In the genomic region with DNA sequence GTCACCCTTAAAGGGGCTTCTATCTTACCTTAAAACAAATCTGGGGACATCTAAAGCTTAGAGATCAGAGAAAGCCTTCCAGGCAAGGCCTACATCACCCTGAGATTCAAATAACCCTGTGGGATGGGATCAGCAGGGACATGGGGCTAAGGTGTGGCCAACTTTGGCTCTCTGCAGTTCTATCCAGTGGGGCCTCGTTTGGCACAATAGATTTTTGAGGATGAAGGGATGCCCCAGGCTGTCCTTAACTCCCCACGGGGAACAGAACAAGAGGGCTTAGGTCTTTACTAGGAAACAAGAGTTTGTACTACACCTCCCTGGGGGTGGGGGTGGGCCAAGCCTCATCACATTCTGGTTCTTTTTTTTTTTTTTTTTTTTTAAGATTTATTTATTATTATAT, we compare ENCODE assay signal across 10 mouse cellular contexts. TPM values are rescaled to one million over a fixed set of nuclear protein-coding genes. Genes with fewer than 3 reads are reported as not detected.
A peak's percentile ranks its signal among the peaks of the same experiment; 100 is the strongest.
DNase-seq lines count a peak whose midpoint lies in the region; ATAC-seq and TF ChIP-seq lines count a peak whose summit lies in the region.
"Had no signal": no experiment of that assay in that cellular context is flagged by ENCODE, and none has a peak within 500 bp of the region (broad histone marks: within the 10 kb centered on the region; RNA-seq: fewer than 3 reads in every experiment).

No protein-coding gene starts in this region.

- no peaks in the 10 kb centered on the region for H3K27me3 ChIP-seq in heart, embryonic 13.5 days (replicated peaks)
- H3K27me3 ChIP-seq in lung, embryonic 14.5 days (ENCODE audit: insufficient read depth, low read length) = no peaks in the 10 kb centered on the region
- H3K27me3 ChIP-seq in embryonic facial prominence, embryonic 10.5 days (replicated peaks; ENCODE audit: low read depth, poor library complexity, severe bottlenecking) = no peaks in the 10 kb centered on the region
- H3K27me3 ChIP-seq in limb, embryonic 11.5 days (ENCODE audit: control insufficient read depth, insufficient read depth, low read length) = no peaks in the 10 kb centered on the region

- H3K4me3 ChIP-seq in heart, embryonic 13.5 days = no peak overlapping the region
- H3K4me3 ChIP-seq in lung, embryonic 14.5 days (ENCODE audit: low read depth, low read length) = no peak overlapping the region
- H3K4me3 ChIP-seq in embryonic facial prominence, embryonic 10.5 days = peak overlapping the region; percentile 42
- H3K4me3 ChIP-seq in limb, embryonic 11.5 days (ENCODE audit: low read depth, low read length) = no peak overlapping the region

- H3K4me2 ChIP-seq in heart, embryonic 13.5 days = peak overlapping the region; percentile 39; the same call in 1 of the 2 replicates
- H3K4me2 ChIP-seq in lung, embryonic 14.5 days = peak overlapping the region; percentile 34; the same call in 1 of the 2 replicates
- H3K4me2 ChIP-seq in limb, embryonic 11.5 days (ENCODE audit: low read depth, severe bottlenecking) = peak overlapping the region; percentile 34

- peak overlapping the region; percentile 70 for H3K9ac ChIP-seq in heart, embryonic 13.5 days
- H3K9ac ChIP-seq in lung, embryonic 14.5 days = no peak overlapping the region
- H3K9ac ChIP-seq in limb, embryonic 11.5 days (ENCODE audit: low read length) = peak overlapping the region; percentile 54

- peak overlapping the region; percentile 81 for H3K27ac ChIP-seq in heart, embryonic 13.5 days (replicated peaks)
- H3K27ac ChIP-seq in lung, embryonic 14.5 days (ENCODE audit: low read depth) = peak overlapping the region; percentile 73
- peak overlapping the region; percentile 94 for H3K27ac ChIP-seq in embryonic facial prominence, embryonic 10.5 days (replicated peaks)
- peak overlapping the region; percentile 97 for H3K27ac ChIP-seq in limb, embryonic 11.5 days (replicated peaks; ENCODE audit: low read depth, low read length)

- H3K4me1 ChIP-seq in heart, embryonic 13.5 days = peaks cover 56% of the 10 kb centered on the region
- peaks cover 24% of the 10 kb centered on the region for H3K4me1 ChIP-seq in lung, embryonic 14.5 days (ENCODE audit: insufficient read depth)
- H3K4me1 ChIP-seq in embryonic facial prominence, embryonic 10.5 days = peaks cover 62% of the 10 kb centered on the region
- peaks cover 51% of the 10 kb centered on the region for H3K4me1 ChIP-seq in limb, embryonic 11.5 days (ENCODE audit: control insufficient read depth, insufficient read depth, low read length)

- H3K36me3 ChIP-seq in heart, embryonic 13.5 days = peaks cover 46% of the 10 kb centered on the region
- H3K36me3 ChIP-seq in lung, embryonic 14.5 days (ENCODE audit: insufficient read depth) = peaks cover 11% of the 10 kb centered on the region; the same call in 1 of the 2 replicates
- peaks cover 44% of the 10 kb centered on the region for H3K36me3 ChIP-seq in embryonic facial prominence, embryonic 10.5 days (replicated peaks)
- peaks cover 6% of the 10 kb centered on the region; the same call in 1 of the 2 replicates for H3K36me3 ChIP-seq in limb, embryonic 11.5 days (ENCODE audit: control insufficient read depth, insufficient read depth, low read length)

- ATAC-seq in heart, embryonic 13.5 days (ENCODE audit: extremely low read depth, insufficient number of reproducible peaks, low FRiP score, low TSS enrichment) = no peak
- ATAC-seq in lung, embryonic 14.5 days (ENCODE audit: insufficient read depth) = no peak
- ATAC-seq in limb, embryonic 11.5 days (ENCODE audit: insufficient number of reproducible peaks, low FRiP score, low TSS enrichment, low read depth) = peak; percentile 29; the same call in 1 of the 2 replicates
- ATAC-seq: CD4-positive, CD25-positive, alpha-beta regulatory T cell, adult 4 months had no signal

- DNase-seq in heart, adult 11 months = no peak
- no peak for DNase-seq in lung, embryonic 14.5 days
- no peak for DNase-seq in lung, postnatal 14 days
- no peak for DNase-seq in embryonic facial prominence, embryonic 10.5 days (ENCODE audit: low spot score)
- no peak for DNase-seq in limb, embryonic 11.5 days (ENCODE audit: low spot score)
- DNase-seq in T-cell, adult 2 months (ENCODE audit: low spot score) = no peak
- no peak for DNase-seq in spleen, postnatal 10 days (ENCODE audit: low spot score in 2 of 2)
- DNase-seq: kidney, adult 11 months had no signal

- 29% methylated on average over 2 of the region's 2 CpGs for WGBS in heart, embryonic 13.5 days
- 15% methylated on average over 2 of the region's 2 CpGs for WGBS in lung, embryonic 14.5 days
- WGBS in embryonic facial prominence, embryonic 10.5 days = 18% methylated on average over 2 of the region's 2 CpGs
- WGBS in limb, embryonic 11.5 days = 3% methylated on average over 2 of the region's 2 CpGs

- no peaks in the 10 kb centered on the region for H3K9me3 ChIP-seq in heart, embryonic 13.5 days
- no peaks in the 10 kb centered on the region for H3K9me3 ChIP-seq in lung, embryonic 14.5 days (ENCODE audit: low read depth, low read length)
- no peaks in the 10 kb centered on the region for H3K9me3 ChIP-seq in embryonic facial prominence, embryonic 10.5 days
- no peaks in the 10 kb centered on the region for H3K9me3 ChIP-seq in limb, embryonic 11.5 days (ENCODE audit: control insufficient read depth, low read length)

- TF ChIP-seq CTCF in lung, embryonic 14.5 days (IDR thresholded peaks at IDR 0.05; ENCODE audit: low read depth) = no peak

RNA-seq across cellular contexts. Expression of a gene that starts 19.5 kb away (rescaled TPM):
- polyA plus RNA-seq in heart, embryonic 13.5 days (2015; fragmentation: Nextera tagmentation; extraction: Ambion mirVana) = 65.6 and 72.5 TPM in 2 replicates
- polyA plus RNA-seq in lung, embryonic 14.5 days (2014; fragmentation: Nextera tagmentation; extraction: Ambion mirVana) = 58.7 and 59.3 TPM in 2 replicates
- 66.6 and 66.7 TPM in 2 replicates for polyA plus RNA-seq in embryonic facial prominence, embryonic 10.5 days (2016; fragmentation: Nextera tagmentation; extraction: Ambion mirVana)
- 56.5 and 59.1 TPM in 2 replicates for polyA plus RNA-seq in limb, embryonic 11.5 days (2014; fragmentation: Nextera tagmentation; extraction: Ambion mirVana)

RNA-seq across cellular contexts. Expression of a gene that starts 19.6 kb away (rescaled TPM):
- 15.2 and 15.8 TPM in 2 replicates for polyA plus RNA-seq in heart, embryonic 13.5 days (2015; fragmentation: Nextera tagmentation; extraction: Ambion mirVana)
- polyA plus RNA-seq in lung, embryonic 14.5 days (2014; fragmentation: Nextera tagmentation; extraction: Ambion mirVana) = 23.1 and 23.5 TPM in 2 replicates
- polyA plus RNA-seq in embryonic facial prominence, embryonic 10.5 days (2016; fragmentation: Nextera tagmentation; extraction: Ambion mirVana) = 14.4 and 16.2 TPM in 2 replicates
- 20.2 and 22.3 TPM in 2 replicates for polyA plus RNA-seq in limb, embryonic 11.5 days (2014; fragmentation: Nextera tagmentation; extraction: Ambion mirVana)

RNA-seq across cellular contexts. Expression of a gene that starts 20.3 kb away (rescaled TPM):
- polyA plus RNA-seq in heart, embryonic 13.5 days (2015; fragmentation: Nextera tagmentation; extraction: Ambion mirVana) = 15.2 and 16.9 TPM in 2 replicates
- 13.1 and 15.1 TPM in 2 replicates for polyA plus RNA-seq in lung, embryonic 14.5 days (2014; fragmentation: Nextera tagmentation; extraction: Ambion mirVana)
- 23.3 and 23.9 TPM in 2 replicates for polyA plus RNA-seq in embryonic facial prominence, embryonic 10.5 days (2016; fragmentation: Nextera tagmentation; extraction: Ambion mirVana)
- 13.1 and 15.7 TPM in 2 replicates for polyA plus RNA-seq in limb, embryonic 11.5 days (2014; fragmentation: Nextera tagmentation; extraction: Ambion mirVana)

RNA-seq across cellular contexts. Expression of a gene that starts 34.5 kb away (rescaled TPM):
- polyA plus RNA-seq in heart, embryonic 13.5 days (2015; fragmentation: Nextera tagmentation; extraction: Ambion mirVana) = 136 and 139 TPM in 2 replicates
- 81.9 and 86.3 TPM in 2 replicates for polyA plus RNA-seq in lung, embryonic 14.5 days (2014; fragmentation: Nextera tagmentation; extraction: Ambion mirVana)
- 92.6 and 97.5 TPM in 2 replicates for polyA plus RNA-seq in embryonic facial prominence, embryonic 10.5 days (2016; fragmentation: Nextera tagmentation; extraction: Ambion mirVana)
- polyA plus RNA-seq in limb, embryonic 11.5 days (2014; fragmentation: Nextera tagmentation; extraction: Ambion mirVana) = 107 and 115 TPM in 2 replicates

RNA-seq across cellular contexts. Expression of a gene that starts 59.8 kb away (rescaled TPM):
- polyA plus RNA-seq in heart, embryonic 13.5 days (2015; fragmentation: Nextera tagmentation; extraction: Ambion mirVana) = 37.2 and 38.6 TPM in 2 replicates
- polyA plus RNA-seq in lung, embryonic 14.5 days (2014; fragmentation: Nextera tagmentation; extraction: Ambion mirVana) = 93.7 and 102 TPM in 2 replicates
- polyA plus RNA-seq in embryonic facial prominence, embryonic 10.5 days (2016; fragmentation: Nextera tagmentation; extraction: Ambion mirVana) = 218 and 228 TPM in 2 replicates
- 249 and 258 TPM in 2 replicates for polyA plus RNA-seq in limb, embryonic 11.5 days (2014; fragmentation: Nextera tagmentation; extraction: Ambion mirVana)
